Mouse (Mus musculus) heart, postnatal 0 days (tissue): ENCODE measurements at regions not wholly inside any gene's neighbourhood (a gene's known extent, or its start where the extent isn't known, plus 50 kb on each side); places are given as distances from the start of the nearest gene placed in this dataset.

Source experiments
- CTCF ChIP-seq: IDR thresholded peaks from 2 replicates; pipeline ENCODE4 v1.5.1; 2016; ENCODE audit warnings: antibody characterized with exemption, control low read depth, low read depth
- EP300 ChIP-seq: IDR thresholded peaks from 2 replicates; pipeline ENCODE4 v1.6.1; 2016; ENCODE audit warnings: antibody characterized with exemption, low read depth

DNA sequence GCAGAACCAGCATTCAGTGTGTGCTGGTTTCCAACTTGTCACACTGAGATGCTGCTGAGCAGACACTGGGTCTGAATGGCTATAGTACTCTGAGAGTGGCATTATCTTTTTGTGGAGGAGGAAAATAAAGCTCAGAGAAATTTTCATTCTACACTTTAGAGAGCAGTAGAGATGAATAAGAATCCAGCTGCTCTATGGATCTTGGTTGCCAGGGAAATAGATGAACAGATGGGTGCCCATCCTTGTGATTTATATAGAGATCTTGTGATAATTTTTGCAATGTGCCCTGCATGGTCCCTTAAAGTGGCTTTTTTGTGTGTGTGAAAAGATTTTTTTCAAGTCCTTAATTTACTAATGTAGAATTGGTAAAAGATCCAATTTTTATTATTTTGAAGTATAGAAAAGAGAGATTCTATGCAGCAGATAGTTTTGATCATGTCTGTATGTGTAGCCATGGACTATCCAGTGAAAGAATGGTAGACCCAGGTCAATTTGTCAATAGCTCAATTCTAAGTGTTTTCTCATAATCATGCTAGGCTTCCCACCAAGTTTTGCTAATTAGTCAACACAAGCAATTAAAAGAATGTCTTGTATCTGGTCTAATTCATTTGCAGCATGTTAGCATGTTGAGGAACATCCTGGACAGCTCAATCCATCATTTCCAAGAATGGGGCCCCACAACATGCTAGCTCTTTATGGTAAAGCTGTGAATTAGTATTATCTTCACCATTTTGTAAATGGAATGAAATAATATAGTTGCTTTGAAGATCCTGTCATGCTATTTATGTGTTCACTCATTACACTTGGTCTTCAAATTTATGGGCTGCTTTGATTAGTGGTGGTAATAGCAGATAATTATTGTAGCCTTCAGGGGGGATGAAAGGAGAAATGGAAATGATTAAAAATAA lies 184.7 kb downstream of the Snx13 start:
- TF ChIP-seq CTCF, result no peak
- no peak for TF ChIP-seq EP300
